Mouse (Mus musculus) v-Abl transformed pro-B cells (cell line): ENCODE measurements around the gene Mgat4c.
"Not testable (repeated sequence)": the region's sequence is repeated elsewhere in the genome, so short reads cannot be mapped to it uniquely, and the experiment has no call there.

Source experiments
- in situ Hi-C, 2 experiments: fragments of 400-800 bp; cut with MboI; formaldehyde crosslinking; loops; one replicate each; pipeline ENCODE4 v1.15.1; 2025; ENCODE audit not compliant: unreplicated experiment in 2 of 2

The Mgat4c gene

GRCm38 (mm10) chr10:102123153-102123552 is 441.9 kb downstream of the Mgat4c start:
- in situ Hi-C loops = no loop called here

- in situ Hi-C loops = no loop called here
These were observed 446.1 kb downstream of the Mgat4c start for GRCm38 (mm10) chr10:102127340-102127739.

- in situ Hi-C loops = loop anchor here in 1 of 2 experiments (25.0 kb wide), 1 partner anchor 1518 kb away; no protein-coding TSS in a partner anchor
These were observed 473.6 kb downstream of the Mgat4c start for GRCm38 (mm10) chr10:102154865-102155264.

- in situ Hi-C loops = loop anchor here in 1 of 2 experiments (25.0 kb wide), 1 partner anchor 1519 kb away; no protein-coding TSS in a partner anchor
These were observed 474.6 kb downstream of the Mgat4c start for GRCm38 (mm10) chr10:102155853-102156252.

- in situ Hi-C loops = loop anchor here in 1 of 2 experiments (25.0 kb wide), 1 partner anchor 1522 kb away; no protein-coding TSS in a partner anchor
These were observed 477.5 kb downstream of the Mgat4c start for GRCm38 (mm10) chr10:102158809-102159208.

GRCm38 (mm10) chr10:102184726-102185125 is 503.4 kb downstream of the Mgat4c start:
- in situ Hi-C loops = no loop called here

GRCm38 (mm10) chr10:102191646-102192045 is 510.4 kb downstream of the Mgat4c start:
- in situ Hi-C loops = no loop called here

GRCm38 (mm10) chr10:102196850-102197249 is 515.6 kb downstream of the Mgat4c start:
- in situ Hi-C loops = no loop called here

- in situ Hi-C loops = no loop called here
These were observed 557.4 kb downstream of the Mgat4c start for GRCm38 (mm10) chr10:102238558-102239211.

GRCm38 (mm10) chr10:102243897-102244296 is 562.6 kb downstream of the Mgat4c start:
- in situ Hi-C loops = no loop called here

GRCm38 (mm10) chr10:102244601-102245000 is 563.3 kb downstream of the Mgat4c start:
- in situ Hi-C loops = no loop called here

GRCm38 (mm10) chr10:102245269-102245668 is 564.0 kb downstream of the Mgat4c start:
- in situ Hi-C loops = no loop called here

- in situ Hi-C loops = no loop called here
These were observed 627.7 kb downstream of the Mgat4c start for GRCm38 (mm10) chr10:102308892-102309479.

GRCm38 (mm10) chr10:102365685-102366381 is 684.5 kb downstream of the Mgat4c start:
- in situ Hi-C loops = no loop called here

GRCm38 (mm10) chr10:102370576-102370975 is 689.3 kb downstream of the Mgat4c start:
- in situ Hi-C loops = no loop called here

- in situ Hi-C loops = no loop called here
These were observed 690.8 kb downstream of the Mgat4c start for GRCm38 (mm10) chr10:102372111-102372510.

- in situ Hi-C loops = no loop called here
These were observed 692.8 kb downstream of the Mgat4c start for GRCm38 (mm10) chr10:102374061-102374460.

- in situ Hi-C loops = no loop called here
These were observed 696.1 kb downstream of the Mgat4c start for GRCm38 (mm10) chr10:102377377-102377776.

GRCm38 (mm10) chr10:102389223-102389622 is 707.9 kb downstream of the Mgat4c start:
- in situ Hi-C loops = no loop called here

GRCm38 (mm10) chr10:102417654-102418272 is 736.5 kb downstream of the Mgat4c start:
- in situ Hi-C loops = no loop called here

GRCm38 (mm10) chr10:102435048-102435447 is 753.8 kb downstream of the Mgat4c start:
- in situ Hi-C loops = not testable (repeated sequence)
